Mouse (Mus musculus): ENCODE measurements around the gene Zfp609.
"Not testable (repeated sequence)": the region's sequence is repeated elsewhere in the genome, so short reads cannot be mapped to it uniquely, and the experiment has no call there.

The Zfp609 gene

GRCm38 (mm10) chr9:65718195-65718594 is 109.2 kb downstream of the Zfp609 start:
- no peak for DNase-seq (ENCODE audit: low spot score)

GRCm38 (mm10) chr9:65703926-65704595 is 123.3 kb downstream of the Zfp609 start:
- DNase-seq (ENCODE audit: low spot score), result no peak

GRCm38 (mm10) chr9:65703241-65703640 is 124.1 kb downstream of the Zfp609 start:
- DNase-seq (ENCODE audit: low spot score), result no peak

- no peak for DNase-seq (ENCODE audit: low spot score)
Observed at GRCm38 (mm10) chr9:65702286-65702685, 125.1 kb downstream of the Zfp609 start.

GRCm38 (mm10) chr9:65700504-65700903 is 126.9 kb downstream of the Zfp609 start:
- no peak for DNase-seq (ENCODE audit: low spot score)

GRCm38 (mm10) chr9:65697992-65698391 is 129.4 kb downstream of the Zfp609 start:
- DNase-seq (ENCODE audit: low spot score), result no peak

GRCm38 (mm10) chr9:65697356-65697755 is 130.0 kb downstream of the Zfp609 start:
- DNase-seq (ENCODE audit: low spot score), result no peak

GRCm38 (mm10) chr9:65696337-65696736 is 131.0 kb downstream of the Zfp609 start:
- no peak for DNase-seq (ENCODE audit: low spot score)

GRCm38 (mm10) chr9:65695646-65696045 is 131.7 kb downstream of the Zfp609 start:
- DNase-seq (ENCODE audit: low spot score), result peak; percentile 54

DNA sequence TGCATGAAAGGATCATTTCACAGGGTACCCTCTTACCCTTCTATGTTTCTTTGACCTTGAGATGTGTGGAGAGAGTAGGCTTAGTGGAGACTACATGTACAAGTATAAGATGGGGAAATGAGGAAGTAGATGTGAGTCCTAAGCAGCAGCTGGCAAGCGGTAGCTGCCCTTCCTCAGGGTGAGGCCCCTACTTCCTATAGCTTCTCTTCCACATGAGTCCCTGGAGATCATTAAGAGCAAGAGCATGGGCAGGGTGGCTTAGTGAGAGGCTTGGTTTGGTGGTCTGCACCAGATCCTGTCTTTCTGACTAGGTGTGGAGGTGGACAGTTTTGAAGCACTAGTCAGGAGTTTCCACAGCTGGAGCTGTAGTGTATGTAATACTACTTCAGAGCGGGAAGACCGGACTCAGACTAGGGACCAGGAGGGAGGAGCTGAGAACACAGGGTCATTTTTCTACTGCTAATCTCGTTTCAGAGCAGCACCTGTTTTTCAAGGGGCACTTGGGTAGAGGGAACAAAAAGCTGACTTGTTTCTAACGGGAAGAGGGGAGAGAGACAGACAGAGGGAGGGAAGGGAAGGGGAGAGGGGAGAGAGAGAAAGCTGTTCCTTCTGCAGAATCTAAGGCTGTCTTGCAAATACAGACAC is 134.3 kb downstream of the Zfp609 start:
- DNase-seq (ENCODE audit: low spot score), result no peak

DNA sequence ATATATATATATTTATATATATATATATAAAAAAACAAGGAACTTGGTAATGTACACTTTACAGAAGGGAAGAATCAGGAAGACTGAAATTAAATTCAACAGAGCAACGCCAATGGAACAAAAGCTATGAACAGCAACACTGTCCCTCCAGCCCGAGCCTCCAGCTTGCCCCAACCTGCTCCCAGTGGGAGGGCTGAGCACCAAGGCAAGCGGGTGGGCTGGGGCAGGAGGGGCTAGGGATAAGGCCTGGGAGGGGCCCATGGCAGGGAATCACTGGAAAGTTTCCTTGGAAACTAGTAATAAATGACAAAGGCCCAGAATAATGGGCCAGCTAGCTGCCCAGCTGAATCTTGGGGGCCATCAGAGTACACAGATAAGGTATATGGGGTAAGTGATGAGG is 134.9 kb downstream of the Zfp609 start:
- DNase-seq (ENCODE audit: low spot score), result no peak

DNA sequence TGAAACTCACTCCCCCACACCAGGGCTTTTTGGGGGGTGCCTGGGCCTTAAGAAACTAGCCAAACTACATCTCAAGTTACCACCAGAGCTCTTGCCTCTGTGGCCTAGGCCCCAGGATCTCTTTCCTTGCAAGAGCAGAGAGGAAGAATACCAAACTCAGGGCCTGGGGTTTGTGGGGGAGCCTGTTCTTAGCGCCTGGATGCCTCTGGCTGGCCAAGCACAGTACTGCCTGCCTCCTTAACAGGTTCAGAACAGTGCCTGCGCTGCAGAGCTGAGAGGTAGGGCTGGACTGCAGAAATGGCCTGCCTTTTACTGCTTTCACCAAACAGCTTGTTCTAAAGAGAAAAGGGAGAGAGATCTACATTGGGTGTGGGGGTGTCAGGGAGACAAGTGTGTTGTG is 137.5 kb downstream of the Zfp609 start:
- DNase-seq (ENCODE audit: low spot score), result not testable (repeated sequence)

- no peak for DNase-seq (ENCODE audit: low spot score)
Observed at GRCm38 (mm10) chr9:65684704-65685103, 142.7 kb downstream of the Zfp609 start.

DNA sequence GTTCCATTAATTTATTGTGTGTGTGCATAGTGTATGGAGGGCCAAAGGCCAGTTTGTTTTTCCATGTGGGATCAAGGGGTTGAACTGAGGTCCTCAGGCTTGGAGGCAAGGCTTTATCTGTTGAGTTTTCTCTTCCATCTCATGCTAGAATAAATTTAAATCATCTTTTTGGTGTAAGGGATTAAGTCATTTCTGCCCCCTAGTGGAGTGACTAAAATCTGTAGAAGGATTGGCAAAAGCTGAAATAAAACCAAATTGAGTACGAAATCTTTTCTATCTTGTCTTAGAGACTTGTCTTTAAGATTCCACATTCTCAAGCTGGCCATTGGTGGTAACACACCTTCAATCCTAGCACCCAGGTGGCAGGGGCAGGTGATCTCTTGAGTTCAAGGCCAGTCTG is 144.4 kb downstream of the Zfp609 start:
- peak; percentile 71 for DNase-seq (ENCODE audit: low spot score)

- no peak for DNase-seq (ENCODE audit: low spot score)
Observed at GRCm38 (mm10) chr9:65682183-65682582, 145.2 kb downstream of the Zfp609 start.

- DNase-seq (ENCODE audit: low spot score), result no peak
Observed at GRCm38 (mm10) chr9:65681634-65681940, 145.8 kb downstream of the Zfp609 start.

DNA sequence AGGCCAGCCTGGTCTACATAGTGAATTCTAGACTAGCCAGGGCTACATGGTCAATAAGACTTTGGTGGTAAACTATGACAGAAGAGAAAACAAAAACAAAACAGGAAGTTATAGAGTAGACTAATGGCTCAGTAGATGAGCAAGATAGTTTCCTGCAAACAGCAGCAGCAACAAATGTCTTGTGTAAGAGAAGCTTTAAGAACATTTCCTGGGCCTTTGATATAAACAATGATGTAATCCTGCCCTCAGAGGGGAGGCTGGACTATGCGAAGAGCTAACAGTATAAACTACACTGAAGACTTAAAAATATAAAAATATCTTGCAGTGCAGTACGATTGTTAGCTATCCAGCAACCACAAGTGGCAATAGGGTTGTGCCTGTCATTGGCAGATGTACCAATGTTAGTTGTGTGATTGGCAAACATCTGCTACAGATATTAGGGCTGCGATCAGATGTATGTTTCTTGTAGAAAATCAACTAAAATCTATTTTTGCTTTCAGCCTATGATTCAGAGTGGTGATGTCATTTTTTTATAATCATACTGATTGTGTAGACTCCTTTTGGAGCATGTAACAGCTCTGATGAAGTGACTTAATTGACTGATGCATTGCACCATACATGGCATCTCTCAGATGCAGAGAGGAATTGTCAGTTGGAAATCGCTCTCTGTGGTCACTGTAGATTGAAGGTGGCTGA is 146.3 kb downstream of the Zfp609 start:
- no peak for DNase-seq (ENCODE audit: low spot score)

DNA sequence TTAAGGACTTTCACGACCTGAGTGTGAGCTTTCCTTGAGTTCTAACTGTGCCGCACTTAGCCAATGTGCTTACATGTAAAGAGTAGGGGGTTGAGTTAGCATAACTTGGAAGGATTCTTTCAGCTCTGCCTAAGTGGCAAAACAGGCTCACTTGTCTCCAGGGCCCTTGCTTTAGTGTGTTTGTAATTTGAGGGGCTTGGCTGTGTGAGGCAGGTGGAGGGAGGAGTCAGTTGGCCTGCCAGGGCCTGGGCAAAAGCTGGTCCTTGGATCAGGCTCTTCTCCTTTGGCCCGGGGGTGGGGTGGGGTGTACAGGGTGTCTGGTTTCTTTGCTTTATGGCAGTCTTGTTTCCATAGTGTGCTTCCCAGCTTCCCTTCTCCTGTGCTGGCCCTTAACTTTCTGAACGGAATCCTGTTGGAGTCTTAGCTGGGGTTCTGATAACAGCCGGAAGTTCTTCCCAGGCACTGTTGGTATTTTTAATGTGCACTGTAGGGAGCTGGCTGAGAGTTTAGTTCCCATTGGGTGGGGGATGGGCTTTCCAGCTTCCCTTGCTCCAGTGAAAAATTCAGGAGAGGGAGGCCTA is 148.1 kb downstream of the Zfp609 start:
- no peak for DNase-seq (ENCODE audit: low spot score)

DNA sequence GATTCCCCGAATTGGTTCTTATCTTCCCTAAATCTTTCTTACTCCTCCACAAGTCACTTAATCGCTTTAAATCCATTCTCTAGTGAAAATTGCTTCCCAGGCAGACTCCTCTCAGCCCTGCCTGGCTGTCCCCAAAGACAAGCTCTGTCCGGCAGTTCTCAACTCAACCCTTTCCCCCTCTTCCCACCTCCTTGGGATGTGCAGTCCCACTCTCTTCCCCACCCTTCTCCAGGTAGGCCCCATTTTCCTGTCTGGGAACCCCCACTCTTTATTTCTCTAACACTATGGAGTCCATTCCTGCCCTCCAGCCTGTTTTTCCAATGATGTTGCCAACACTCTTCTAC is 150.3 kb downstream of the Zfp609 start:
- no peak for DNase-seq (ENCODE audit: low spot score)

DNA sequence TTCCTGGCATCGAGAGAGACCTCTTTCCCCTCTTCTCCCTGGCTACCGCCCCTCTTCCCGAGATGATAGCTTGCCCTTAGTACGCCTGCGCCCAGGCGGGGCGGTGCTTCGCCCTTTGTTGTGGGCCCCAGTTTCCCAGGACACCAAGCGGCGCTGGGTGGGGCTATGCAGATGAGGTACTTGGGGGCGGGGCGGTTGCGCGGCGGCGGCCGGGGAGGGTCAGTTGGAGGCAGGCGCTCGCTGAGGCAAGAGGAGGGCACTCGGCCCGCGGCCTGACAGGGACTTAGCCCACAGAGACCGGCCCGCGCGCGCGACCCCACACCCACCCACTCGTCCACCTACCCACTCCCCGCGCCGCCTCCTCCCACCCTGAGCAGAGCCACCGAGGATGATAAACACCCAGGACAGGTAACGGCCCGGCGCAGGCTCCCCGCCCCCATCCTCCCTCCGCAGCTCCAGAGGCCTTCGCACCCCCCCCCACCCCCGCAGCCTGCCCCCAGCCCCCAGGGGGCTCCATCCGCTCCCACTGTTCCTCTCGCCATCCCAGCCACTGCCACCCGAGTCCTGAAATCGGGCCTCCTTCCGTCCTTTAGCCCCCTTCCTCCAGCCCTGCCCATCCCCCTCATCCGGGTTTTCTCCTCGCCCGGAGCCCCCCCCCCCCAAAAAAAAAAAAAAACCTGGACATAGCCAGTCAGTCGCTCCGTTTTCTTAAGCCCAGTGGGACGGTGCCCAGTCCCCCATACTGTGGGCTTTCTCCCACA is 150.8 kb downstream of the Zfp609 start:
- DNase-seq (ENCODE audit: low spot score), result peak; percentile 97

DNA sequence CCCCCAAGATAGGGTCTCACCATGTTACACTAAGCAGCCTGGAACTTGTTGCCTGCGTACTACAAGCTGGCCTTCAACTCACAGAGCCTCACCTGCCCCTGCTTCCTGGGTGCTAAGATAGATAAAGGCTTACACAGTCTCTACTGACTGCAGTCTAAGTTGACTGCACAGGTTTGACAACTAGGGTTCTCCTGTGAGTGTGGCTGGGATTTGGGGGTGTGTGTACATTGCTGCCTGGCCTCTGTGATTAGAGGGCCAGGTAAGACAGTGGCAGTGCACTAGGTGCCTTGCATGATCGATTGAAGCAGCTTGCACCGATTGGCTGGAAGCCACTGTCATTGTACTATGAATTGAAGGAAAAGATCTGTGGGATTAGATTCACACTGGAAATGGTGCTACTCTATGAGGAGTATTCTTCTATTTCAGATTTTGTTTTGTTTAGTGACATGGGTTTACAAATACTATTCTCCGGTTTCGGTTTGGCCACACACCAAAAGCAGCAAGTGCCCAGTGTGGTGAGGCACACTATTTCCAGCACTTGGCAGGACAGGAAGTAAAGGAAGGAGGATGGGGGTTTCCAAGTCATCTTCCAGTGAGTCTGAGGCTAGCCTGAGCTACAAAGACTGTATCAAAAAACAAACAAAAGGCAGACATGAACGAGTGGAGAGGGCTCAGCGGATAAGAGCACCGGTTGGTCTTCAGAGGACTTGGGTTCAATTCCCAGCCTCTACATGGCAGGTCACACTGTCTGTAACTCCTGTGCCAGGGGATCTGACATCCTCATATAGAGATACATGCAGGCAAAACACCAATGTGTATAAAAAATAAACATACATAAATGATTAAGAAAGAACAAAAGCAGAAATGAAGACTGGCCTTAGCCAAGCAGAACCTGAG is 151.7 kb downstream of the Zfp609 start:
- DNase-seq (ENCODE audit: low spot score), result no peak
